Mouse (Mus musculus) frontal cortex, postnatal 25 days (tissue): ENCODE data around the gene Hoxd13.

ENCODE experiments used
- DNase-seq, 2 experiments: peaks; one replicate each; pipeline ENCODE4 v3.0.0; 2022; ENCODE audit warnings: low spot score in 2 of 2

Hoxd13 gene

GRCm38 (mm10) chr2:74661685-74662084 lies 6.4 kb upstream of the Hoxd13 start:
- DNase-seq = peak in 1 of 2 experiments; percentile 27

GRCm38 (mm10) chr2:74663291-74663925 lies 4.7 kb upstream of the Hoxd13 start:
- DNase-seq = no peak

GRCm38 (mm10) chr2:74666411-74666810 lies 1.7 kb upstream of the Hoxd13 start:
- no peak for DNase-seq

GRCm38 (mm10) chr2:74667191-74667841 lies 794 bp upstream of the Hoxd13 start:
- no peak for DNase-seq

GRCm38 (mm10) chr2:74668370-74669229 lies 490 bp downstream of the Hoxd13 start:
- no peak for DNase-seq

- no peak for DNase-seq
Observed at GRCm38 (mm10) chr2:74669230-74669578, 1.1 kb downstream of the Hoxd13 start.

- no peak for DNase-seq
Observed at GRCm38 (mm10) chr2:74669650-74670235, 1.6 kb downstream of the Hoxd13 start.

GRCm38 (mm10) chr2:74670632-74671188 lies 2.6 kb downstream of the Hoxd13 start:
- no peak for DNase-seq

GRCm38 (mm10) chr2:74671847-74672246 lies 3.7 kb downstream of the Hoxd13 start:
- no peak for DNase-seq

GRCm38 (mm10) chr2:74672481-74673362 lies 4.6 kb downstream of the Hoxd13 start:
- DNase-seq = no peak

GRCm38 (mm10) chr2:74673835-74674425 lies 5.8 kb downstream of the Hoxd13 start:
- no peak for DNase-seq

GRCm38 (mm10) chr2:74674881-74675665 lies 7.0 kb downstream of the Hoxd13 start, which contains the start of gene Hoxd12:
TSS of gene Hoxd12 (plus strand) at chr2:74675013.
- no peak for DNase-seq

- no peak for DNase-seq
Observed at GRCm38 (mm10) chr2:74675666-74676282, 7.7 kb downstream of the Hoxd13 start.

GRCm38 (mm10) chr2:74676376-74677052 lies 8.4 kb downstream of the Hoxd13 start:
- no peak for DNase-seq

GRCm38 (mm10) chr2:74677106-74677505 lies 9.0 kb downstream of the Hoxd13 start:
- no peak for DNase-seq

- no peak for DNase-seq
Observed at GRCm38 (mm10) chr2:74678891-74679595, 10.9 kb downstream of the Hoxd13 start, which contains the start of gene Hoxd11. TSS of gene Hoxd11 (plus strand) at chr2:74679557.

GRCm38 (mm10) chr2:74679596-74679971 lies 11.5 kb downstream of the Hoxd13 start:
- DNase-seq = no peak

GRCm38 (mm10) chr2:74679980-74680379 lies 11.9 kb downstream of the Hoxd13 start:
- no peak for DNase-seq
